Mouse (Mus musculus) kidney, postnatal 14 days (tissue): ENCODE measurements around the gene Fbxl18.

Experiments
- DNase-seq: peaks from one replicate; pipeline ENCODE4 v3.0.0; 2022; ENCODE audit warnings: mixed read lengths

Gene Fbxl18

GRCm38 (mm10) chr5:142915231-142915630 lies 20.0 kb upstream of the Fbxl18 start:
- DNase-seq: no peak

GRCm38 (mm10) chr5:142912739-142913138 lies 17.5 kb upstream of the Fbxl18 start:
- DNase-seq: no peak

- no peak for DNase-seq
These were observed 17.1 kb upstream of the Fbxl18 start for GRCm38 (mm10) chr5:142912320-142912719.

- no peak for DNase-seq
These were observed 16.4 kb upstream of the Fbxl18 start for GRCm38 (mm10) chr5:142911629-142912028.

- peak; percentile 81 for DNase-seq
These were observed 14.5 kb upstream of the Fbxl18 start for GRCm38 (mm10) chr5:142909576-142910278.

GRCm38 (mm10) chr5:142908941-142909575 lies 13.8 kb upstream of the Fbxl18 start:
- DNase-seq: peak; percentile 59

GRCm38 (mm10) chr5:142907803-142908559 lies 12.8 kb upstream of the Fbxl18 start:
- DNase-seq: peak; percentile 88

GRCm38 (mm10) chr5:142907048-142907802 lies 12.0 kb upstream of the Fbxl18 start:
- DNase-seq: peak; percentile 69

- DNase-seq: peak; percentile 98
These were observed 11.4 kb upstream of the Fbxl18 start, which contains the start of gene Actb for GRCm38 (mm10) chr5:142906532-142907047. Actb (minus strand) TSS chr5:142906754.

GRCm38 (mm10) chr5:142905725-142906531 lies 10.7 kb upstream of the Fbxl18 start:
- peak; percentile 100 for DNase-seq

- no peak for DNase-seq
These were observed 9.9 kb upstream of the Fbxl18 start for GRCm38 (mm10) chr5:142905038-142905695.

GRCm38 (mm10) chr5:142904208-142905037 lies 9.2 kb upstream of the Fbxl18 start:
- DNase-seq: no peak

- DNase-seq: no peak
These were observed 8.4 kb upstream of the Fbxl18 start for GRCm38 (mm10) chr5:142903470-142904207.

- no peak for DNase-seq
These were observed 7.5 kb upstream of the Fbxl18 start for GRCm38 (mm10) chr5:142902506-142903314.

- DNase-seq: no peak
These were observed 6.8 kb upstream of the Fbxl18 start for GRCm38 (mm10) chr5:142901846-142902505.

GRCm38 (mm10) chr5:142901355-142901802 lies 6.2 kb upstream of the Fbxl18 start:
- DNase-seq: peak; percentile 73

GRCm38 (mm10) chr5:142900651-142901050 lies 5.4 kb upstream of the Fbxl18 start:
- DNase-seq: no peak
